Mouse (Mus musculus): ENCODE data around the gene Dao. TPM values are rescaled to one million over a fixed set of nuclear protein-coding genes. Genes with fewer than 3 reads are reported as not detected.

Dao gene
- total and polyA plus RNA-seq, 3 experiments: not detected

DNA sequence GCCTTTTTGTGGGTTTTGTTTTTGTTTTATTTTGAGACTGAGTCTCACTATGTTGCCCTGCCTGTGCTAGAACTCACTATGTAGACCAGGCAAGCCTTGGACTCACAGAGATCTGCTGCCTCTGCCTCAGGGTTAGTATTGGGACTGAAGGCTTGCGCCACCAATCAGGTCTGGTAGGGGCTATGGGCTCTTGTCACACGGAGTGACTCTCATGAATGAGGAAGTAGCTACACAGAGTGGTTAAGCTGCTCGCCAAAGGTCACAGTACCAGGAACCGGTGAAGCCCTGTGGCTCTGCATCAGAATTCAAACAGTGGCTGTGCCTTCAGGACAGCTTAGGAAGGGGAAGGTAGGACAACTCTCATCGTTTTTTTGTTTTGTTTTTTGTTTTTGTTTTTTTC, 4.1 kb upstream of the Dao start:
- 61% methylated on average over 5 of the region's 5 CpGs for WGBS
- DNase-seq: no peak
- Histone ChIP-seq H3K27me3 (ENCODE audit: control insufficient read depth, insufficient read depth, low read length) (no peaks in the 10 kb centered on the region), H3K27ac (no peak overlapping the region), H3K36me3 (ENCODE audit: control insufficient read depth, insufficient read depth, low read length) (no peaks in the 10 kb centered on the region), H3K9ac (ENCODE audit: low read depth, low read length) (no peak overlapping the region), H3K4me3 (no peak overlapping the region), H3K79me2 (replicated peaks; ENCODE audit: control insufficient read depth, insufficient read depth, low read length) (no peaks in the 10 kb centered on the region), H3K4me1 (ENCODE audit: control insufficient read depth, insufficient read depth, low read length) (no peaks in the 10 kb centered on the region)
- intact Hi-C loops (cut with DNase I): no loop called here
- TF ChIP-seq EP300 (IDR thresholded peaks at IDR 0.05; ENCODE audit: insufficient read depth, low read depth, low read length) (no peak), POLR2A (IDR thresholded peaks at IDR 0.05; ENCODE audit: insufficient read depth, low read depth, low read length) (no peak), CTCF (IDR thresholded peaks at IDR 0.05) (no peak)

- intact Hi-C loops (cut with DNase I): no loop called here
- Histone ChIP-seq H3K27me3 (ENCODE audit: control insufficient read depth, insufficient read depth, low read length) (no peaks in the 10 kb centered on the region), H3K9ac (ENCODE audit: low read depth, low read length) (no peak overlapping the region), H3K4me1 (ENCODE audit: control insufficient read depth, insufficient read depth, low read length) (no peaks in the 10 kb centered on the region), H3K4me3 (no peak overlapping the region), H3K79me2 (replicated peaks; ENCODE audit: control insufficient read depth, insufficient read depth, low read length) (no peaks in the 10 kb centered on the region), H3K27ac (no peak overlapping the region), H3K36me3 (ENCODE audit: control insufficient read depth, insufficient read depth, low read length) (no peaks in the 10 kb centered on the region)
- DNase-seq: no peak
- no peak for TF ChIP-seq EP300 (IDR thresholded peaks at IDR 0.05; ENCODE audit: insufficient read depth, low read depth, low read length)
- no peak for TF ChIP-seq POLR2A (IDR thresholded peaks at IDR 0.05; ENCODE audit: insufficient read depth, low read depth, low read length)
- TF ChIP-seq CTCF (IDR thresholded peaks at IDR 0.05): no peak
- 84% methylated on average over 11 of the region's 11 CpGs for WGBS
Observed at GRCm38 (mm10) chr5:114004573-114004972, 1.1 kb downstream of the Dao start.

GRCm38 (mm10) chr5:114005100-114005499, 1.6 kb downstream of the Dao start:
- 86% methylated on average over 5 of the region's 5 CpGs for WGBS

GRCm38 (mm10) chr5:114006974-114007373, 3.5 kb downstream of the Dao start:
- TF ChIP-seq EP300 (IDR thresholded peaks at IDR 0.05; ENCODE audit: insufficient read depth, low read depth, low read length) (no peak), CTCF (IDR thresholded peaks at IDR 0.05) (no peak), POLR2A (IDR thresholded peaks at IDR 0.05; ENCODE audit: insufficient read depth, low read depth, low read length) (no peak)
- no peak for DNase-seq
- no peak overlapping the region for H3K9ac ChIP-seq (ENCODE audit: low read depth, low read length)
- H3K27me3 ChIP-seq (ENCODE audit: control insufficient read depth, insufficient read depth, low read length): no peaks in the 10 kb centered on the region
- no peak overlapping the region for H3K27ac ChIP-seq
- no peaks in the 10 kb centered on the region for H3K79me2 ChIP-seq (replicated peaks; ENCODE audit: control insufficient read depth, insufficient read depth, low read length)
- H3K4me3 ChIP-seq: no peak overlapping the region
- H3K4me1 ChIP-seq (ENCODE audit: control insufficient read depth, insufficient read depth, low read length): no peaks in the 10 kb centered on the region
- intact Hi-C loops (cut with DNase I): no loop called here
- H3K36me3 ChIP-seq (ENCODE audit: control insufficient read depth, insufficient read depth, low read length): no peaks in the 10 kb centered on the region
- 82% methylated on average over 4 of the region's 4 CpGs for WGBS

More at GRCm38 (mm10) chr5:114005100-114005499, 1.6 kb downstream of the Dao start:
- intact Hi-C loops (cut with DNase I): no loop called here
- no peaks in the 10 kb centered on the region for H3K36me3 ChIP-seq (ENCODE audit: control insufficient read depth, insufficient read depth, low read length)
- H3K4me3 ChIP-seq: no peak overlapping the region
- no peaks in the 10 kb centered on the region for H3K79me2 ChIP-seq (replicated peaks; ENCODE audit: control insufficient read depth, insufficient read depth, low read length)
- no peaks in the 10 kb centered on the region for H3K4me1 ChIP-seq (ENCODE audit: control insufficient read depth, insufficient read depth, low read length)
- TF ChIP-seq CTCF (IDR thresholded peaks at IDR 0.05) (no peak), POLR2A (IDR thresholded peaks at IDR 0.05; ENCODE audit: insufficient read depth, low read depth, low read length) (no peak), EP300 (IDR thresholded peaks at IDR 0.05; ENCODE audit: insufficient read depth, low read depth, low read length) (no peak)
- no peaks in the 10 kb centered on the region for H3K27me3 ChIP-seq (ENCODE audit: control insufficient read depth, insufficient read depth, low read length)
- H3K27ac ChIP-seq: no peak overlapping the region
- no peak overlapping the region for H3K9ac ChIP-seq (ENCODE audit: low read depth, low read length)
- DNase-seq: no peak

GRCm38 (mm10) chr5:114007753-114008453, 4.4 kb downstream of the Dao start:
- no peak for TF ChIP-seq POLR2A (IDR thresholded peaks at IDR 0.05; ENCODE audit: insufficient read depth, low read depth, low read length)
- TF ChIP-seq CTCF (IDR thresholded peaks at IDR 0.05): no peak
- TF ChIP-seq EP300 (IDR thresholded peaks at IDR 0.05; ENCODE audit: insufficient read depth, low read depth, low read length): no peak
- Histone ChIP-seq H3K9ac (ENCODE audit: low read depth, low read length) (no peak overlapping the region), H3K27ac (no peak overlapping the region), H3K79me2 (replicated peaks; ENCODE audit: control insufficient read depth, insufficient read depth, low read length) (no peaks in the 10 kb centered on the region), H3K36me3 (ENCODE audit: control insufficient read depth, insufficient read depth, low read length) (no peaks in the 10 kb centered on the region), H3K4me3 (no peak overlapping the region), H3K4me1 (ENCODE audit: control insufficient read depth, insufficient read depth, low read length) (no peaks in the 10 kb centered on the region), H3K27me3 (ENCODE audit: control insufficient read depth, insufficient read depth, low read length) (no peaks in the 10 kb centered on the region)
- WGBS: 90% methylated on average over 12 of the region's 12 CpGs
- no peak for DNase-seq
- intact Hi-C loops (cut with DNase I): no loop called here

DNA sequence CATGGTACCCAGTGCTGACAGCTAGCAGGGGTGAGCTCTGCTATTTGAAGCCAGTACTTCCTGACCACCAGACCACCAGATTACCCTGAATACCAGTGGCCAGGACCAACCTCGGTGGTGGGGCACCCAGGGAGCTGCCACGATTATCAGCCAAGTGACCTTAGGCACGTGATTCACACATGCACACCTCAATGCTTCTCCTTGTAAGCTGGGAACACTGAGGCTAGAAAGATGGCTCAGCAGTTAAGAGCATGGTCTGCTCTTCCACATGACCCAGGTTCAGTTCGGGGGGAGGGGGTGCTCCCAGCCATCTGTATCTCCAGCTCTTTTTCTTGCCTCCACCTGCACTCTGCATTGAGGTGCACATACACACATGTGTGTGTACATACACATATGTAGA, 5.5 kb downstream of the Dao start:
- H3K4me3 ChIP-seq: no peak overlapping the region
- no peak for TF ChIP-seq CTCF (IDR thresholded peaks at IDR 0.05)
- no peak for TF ChIP-seq EP300 (IDR thresholded peaks at IDR 0.05; ENCODE audit: insufficient read depth, low read depth, low read length)
- no peak for TF ChIP-seq POLR2A (IDR thresholded peaks at IDR 0.05; ENCODE audit: insufficient read depth, low read depth, low read length)
- H3K9ac ChIP-seq (ENCODE audit: low read depth, low read length): no peak overlapping the region
- H3K4me1 ChIP-seq (ENCODE audit: control insufficient read depth, insufficient read depth, low read length): no peaks in the 10 kb centered on the region
- no peaks in the 10 kb centered on the region for H3K36me3 ChIP-seq (ENCODE audit: control insufficient read depth, insufficient read depth, low read length)
- 57% methylated on average over 4 of the region's 4 CpGs for WGBS
- H3K27ac ChIP-seq: no peak overlapping the region
- no peaks in the 10 kb centered on the region for H3K79me2 ChIP-seq (replicated peaks; ENCODE audit: control insufficient read depth, insufficient read depth, low read length)
- intact Hi-C loops (cut with DNase I): no loop called here
- H3K27me3 ChIP-seq (ENCODE audit: control insufficient read depth, insufficient read depth, low read length): no peaks in the 10 kb centered on the region
- no peak for DNase-seq
